Mouse (Mus musculus) neural tube, embryonic 13.5 days (tissue): ENCODE measurements around the gene Antxr2. TPM values are rescaled to one million over a fixed set of nuclear protein-coding genes. Genes with fewer than 3 reads are reported as not detected.

ENCODE experiments used
- ATAC-seq: fragments of 200-750 bp; cut with Nextera tagmentation; 2 replicates; pipeline ENCODE4 v1.8.0; 2017; ENCODE audit warnings: low read depth, mild to moderate bottlenecking, moderate TSS enrichment, moderate library complexity
- H3K27ac ChIP-seq: fragments of 300-500 bp; sonication (generic); replicated peaks from 2 replicates; pipeline ENCODE4 v1.5.1; 2015; ENCODE audit warnings: moderate library complexity, mild to moderate bottlenecking, inconsistent platforms
- H3K27me3 ChIP-seq: fragments of 300-500 bp; sonication (generic); 2 replicates; pipeline ENCODE4 v1.6.1; 2015; ENCODE audit warnings: mild to moderate bottlenecking, inconsistent platforms
- H3K36me3 ChIP-seq: fragments of 300-500 bp; sonication (generic); 2 replicates; pipeline ENCODE4 v1.6.1; 2015; ENCODE audit warnings: mild to moderate bottlenecking, inconsistent platforms
- H3K4me1 ChIP-seq: fragments of 300-500 bp; sonication (generic); replicated peaks from 2 replicates; pipeline ENCODE4 v1.6.1; 2015; ENCODE audit warnings: inconsistent platforms
- H3K4me2 ChIP-seq: fragments of 300-500 bp; sonication (generic); 2 replicates; pipeline ENCODE4 v1.6.1; 2015; ENCODE audit warnings: inconsistent platforms, mild to moderate bottlenecking, moderate library complexity
- H3K4me3 ChIP-seq: fragments of 300-500 bp; sonication (generic); 2 replicates; pipeline ENCODE4 v1.5.1; 2015; ENCODE audit warnings: mild to moderate bottlenecking, inconsistent platforms
- H3K9ac ChIP-seq: fragments of 300-500 bp; sonication (generic); 2 replicates; pipeline ENCODE4 v1.6.1; 2015; ENCODE audit warnings: moderate library complexity, mild to moderate bottlenecking, inconsistent platforms
- H3K9me3 ChIP-seq: fragments of 300-500 bp; sonication (generic); 2 replicates; pipeline ENCODE4 v1.6.1; 2016; ENCODE audit warnings: inconsistent platforms
- WGBS: fragments of 180-500 bp; shearing (Covaris S2); methylation state at CpG from one replicate; pipeline ENCODE4 v1.1.7; 2015; 5-methylcytosine and 5-hydroxymethylcytosine counted together
- polyA plus RNA-seq: library from polyadenylated mRNA; unstranded; fragments of >200 nt; fragmentation: Nextera tagmentation; extraction: Ambion mirVana; gene quantifications from 2 replicates; pipeline ENCODE4 v1.2.1, GENCODE M21; 2015

The Antxr2 gene
- polyA plus RNA-seq, 1 experiment from 2014 or later, result 13.8 TPM

GRCm38 (mm10) chr5:97980472-97980871 is 50.4 kb downstream of the Antxr2 start:
- Histone ChIP-seq H3K9me3 (no peaks in the 10 kb centered on the region), H3K4me3 (peak overlapping the region; percentile 17), H3K27me3 (no peaks in the 10 kb centered on the region), H3K27ac (0 out of 2 replicates have a peak overlapping the region, but pooled peaks have one; percentile 0), H3K4me1 (0 out of 2 replicates have a peak, but pooled peaks cover 6% of the 10 kb centered on the region), H3K9ac (peak overlapping the region; percentile 44; the same call in 1 of the 2 replicates), H3K36me3 (no peaks in the 10 kb centered on the region), H3K4me2 (peak overlapping the region; percentile 46)
- no peak for ATAC-seq
- 45% methylated on average over 14 of the region's 14 CpGs for WGBS

DNA sequence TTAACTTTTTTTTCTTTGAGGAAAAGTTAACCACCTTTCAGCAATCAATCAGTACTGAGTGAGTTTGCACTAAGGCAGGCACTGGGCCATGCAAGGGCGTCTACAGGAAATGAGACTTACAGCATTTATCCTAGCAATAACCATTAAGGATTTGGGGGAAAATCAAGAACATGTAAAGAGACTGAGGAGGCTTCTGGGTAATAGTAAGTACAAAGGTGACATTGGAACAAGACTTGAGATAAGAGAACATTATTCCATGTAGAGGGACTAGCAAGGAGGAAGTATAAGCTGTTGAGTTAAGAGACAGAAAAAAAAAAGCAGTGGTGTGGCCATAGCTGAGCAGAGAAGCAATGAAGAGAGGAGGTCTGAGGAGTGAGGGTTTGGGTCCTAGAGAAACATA is 57.5 kb downstream of the Antxr2 start:
- H3K27me3 ChIP-seq, result no peaks in the 10 kb centered on the region
- no peaks in the 10 kb centered on the region for H3K9me3 ChIP-seq
- H3K4me2 ChIP-seq, result no peak overlapping the region
- no peak for ATAC-seq
- no peaks in the 10 kb centered on the region for H3K4me1 ChIP-seq
- no peak overlapping the region for H3K4me3 ChIP-seq
- no peak overlapping the region for H3K27ac ChIP-seq
- no peaks in the 10 kb centered on the region; the same call in 1 of the 2 replicates for H3K36me3 ChIP-seq
- no peak overlapping the region for H3K9ac ChIP-seq
- WGBS, result 80% methylated on average over 1 of the region's 1 CpGs

- Histone ChIP-seq H3K9ac (no peak overlapping the region), H3K36me3 (no peaks in the 10 kb centered on the region; the same call in 1 of the 2 replicates), H3K9me3 (no peaks in the 10 kb centered on the region), H3K4me2 (no peak overlapping the region), H3K4me1 (no peaks in the 10 kb centered on the region), H3K4me3 (no peak overlapping the region), H3K27ac (no peak overlapping the region), H3K27me3 (no peaks in the 10 kb centered on the region)
- 71% methylated on average over 4 of the region's 4 CpGs for WGBS
- no peak for ATAC-seq
Observed at GRCm38 (mm10) chr5:97972029-97972428, 58.8 kb downstream of the Antxr2 start.

DNA sequence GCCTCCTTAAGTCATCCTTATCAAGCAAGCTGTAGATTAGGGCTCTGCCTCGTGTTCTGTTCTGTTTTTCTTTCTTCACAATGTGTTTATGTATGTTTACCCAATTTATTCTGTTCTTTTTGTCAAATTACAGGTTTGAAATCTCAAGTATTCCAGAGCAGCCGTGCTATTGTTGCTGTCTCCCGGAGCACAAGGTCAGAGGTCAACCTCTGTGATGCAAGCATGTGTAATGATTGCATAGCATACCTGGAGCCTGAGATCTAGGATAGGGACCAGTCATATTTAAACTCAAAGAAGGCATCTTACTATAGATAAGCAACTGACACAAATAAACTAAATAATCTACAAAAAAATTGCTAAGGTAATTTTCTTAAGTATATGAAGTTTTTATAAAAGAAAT is 59.6 kb downstream of the Antxr2 start:
- no peaks in the 10 kb centered on the region for H3K27me3 ChIP-seq
- ATAC-seq, result no peak
- H3K27ac ChIP-seq, result no peak overlapping the region
- 63% methylated on average over 3 of the region's 3 CpGs for WGBS
- H3K36me3 ChIP-seq, result no peaks in the 10 kb centered on the region; the same call in 1 of the 2 replicates
- H3K9me3 ChIP-seq, result no peaks in the 10 kb centered on the region
- no peak overlapping the region for H3K4me2 ChIP-seq
- H3K4me1 ChIP-seq, result no peaks in the 10 kb centered on the region
- H3K4me3 ChIP-seq, result no peak overlapping the region
- H3K9ac ChIP-seq, result no peak overlapping the region

GRCm38 (mm10) chr5:97967044-97967443 is 63.8 kb downstream of the Antxr2 start:
- Histone ChIP-seq H3K27me3 (no peaks in the 10 kb centered on the region), H3K9ac (no peak overlapping the region), H3K4me1 (no peaks in the 10 kb centered on the region), H3K9me3 (no peaks in the 10 kb centered on the region), H3K4me3 (no peak overlapping the region), H3K4me2 (no peak overlapping the region), H3K36me3 (no peaks in the 10 kb centered on the region), H3K27ac (no peak overlapping the region)
- no peak for ATAC-seq
- 86% methylated on average over 5 of the region's 5 CpGs for WGBS

GRCm38 (mm10) chr5:97966101-97966500 is 64.7 kb downstream of the Antxr2 start:
- no peaks in the 10 kb centered on the region for H3K27me3 ChIP-seq

DNA sequence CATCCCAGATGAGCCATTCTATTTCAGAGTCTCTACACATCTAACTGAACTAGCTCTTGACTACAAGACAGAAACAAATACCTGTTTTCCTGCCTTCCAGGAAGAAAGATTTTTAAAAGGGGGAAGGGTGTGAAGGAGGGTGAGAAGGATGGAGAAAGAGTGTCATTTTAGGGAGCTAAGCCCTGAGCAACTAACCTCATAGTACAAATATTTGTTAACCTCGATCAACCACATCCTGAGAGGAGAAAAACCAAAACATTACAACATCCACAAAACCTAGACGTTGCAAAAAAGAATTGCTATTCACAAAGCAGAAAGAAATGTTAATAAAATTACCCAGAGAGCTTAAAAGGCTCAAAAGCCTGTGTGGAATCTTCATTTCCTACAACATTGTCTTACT is 66.4 kb downstream of the Antxr2 start:
- 0 out of 2 replicates have a peak, but pooled peaks cover 4% of the 10 kb centered on the region for H3K36me3 ChIP-seq
- H3K4me1 ChIP-seq, result no peaks in the 10 kb centered on the region
- H3K9me3 ChIP-seq, result no peaks in the 10 kb centered on the region
- no peak overlapping the region for H3K4me2 ChIP-seq
- no peak for ATAC-seq
- no peak overlapping the region for H3K4me3 ChIP-seq
- no peak overlapping the region for H3K27ac ChIP-seq
- H3K9ac ChIP-seq, result no peak overlapping the region
- H3K27me3 ChIP-seq, result no peaks in the 10 kb centered on the region
- 84% methylated on average over 2 of the region's 2 CpGs for WGBS

More at GRCm38 (mm10) chr5:97966101-97966500, 64.7 kb downstream of the Antxr2 start:
- no peaks in the 10 kb centered on the region for H3K9me3 ChIP-seq
- no peak overlapping the region for H3K27ac ChIP-seq
- no peak overlapping the region for H3K4me2 ChIP-seq
- H3K36me3 ChIP-seq, result no peaks in the 10 kb centered on the region
- H3K4me3 ChIP-seq, result no peak overlapping the region
- no peaks in the 10 kb centered on the region for H3K4me1 ChIP-seq
- no peak for ATAC-seq
- H3K9ac ChIP-seq, result no peak overlapping the region

DNA sequence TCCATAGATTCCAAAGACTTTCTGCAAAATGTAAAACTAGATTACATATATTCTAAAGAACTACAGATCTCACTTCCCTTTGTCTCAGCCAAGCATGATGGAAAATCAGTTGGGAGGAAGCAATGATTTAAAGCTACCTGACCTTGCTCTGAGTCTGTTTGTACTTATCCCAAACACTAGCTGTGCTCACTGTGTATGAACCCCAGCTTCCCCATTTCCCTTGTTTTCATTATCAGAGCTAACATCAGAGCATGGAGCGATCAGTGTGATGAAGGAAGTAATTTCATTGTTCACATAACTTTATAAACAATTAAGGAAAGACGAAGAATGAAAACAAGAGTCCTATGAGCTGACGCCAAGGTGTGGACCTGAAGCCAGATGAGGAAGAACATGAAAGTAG is 68.3 kb downstream of the Antxr2 start:
- ATAC-seq, result no peak

DNA sequence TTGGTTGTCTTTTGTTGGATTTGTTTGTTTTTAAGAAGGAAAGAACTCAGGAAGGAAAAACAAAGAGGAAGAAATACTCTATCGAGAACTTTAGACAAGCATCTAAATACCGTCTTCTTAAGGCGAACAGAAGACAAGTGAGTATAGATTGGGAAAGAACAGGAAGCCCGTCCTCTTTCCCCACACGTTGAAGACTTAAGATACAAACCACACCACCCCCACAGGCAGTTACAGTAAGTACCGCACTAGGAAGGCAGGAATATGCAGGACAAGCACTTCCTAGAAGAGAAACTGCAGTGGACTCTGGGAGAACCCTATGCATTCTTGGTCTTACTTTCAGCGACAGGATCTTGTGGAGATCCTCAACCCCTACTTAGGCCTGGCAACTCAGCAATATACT is 69.1 kb downstream of the Antxr2 start:
- ATAC-seq, result no peak
- Histone ChIP-seq H3K9ac (no peak overlapping the region), H3K27ac (no peak overlapping the region), H3K4me3 (no peak overlapping the region), H3K27me3 (no peaks in the 10 kb centered on the region), H3K4me2 (no peak overlapping the region), H3K36me3 (0 out of 2 replicates have a peak, but pooled peaks cover 4% of the 10 kb centered on the region), H3K9me3 (no peaks in the 10 kb centered on the region), H3K4me1 (no peaks in the 10 kb centered on the region)
- WGBS, result 90% methylated on average over 7 of the region's 7 CpGs

More for the DNA sequence above, 68.3 kb downstream of the Antxr2 start:
- WGBS, result 83% methylated on average over 3 of the region's 3 CpGs
- Histone ChIP-seq H3K4me3 (no peak overlapping the region), H3K4me1 (no peaks in the 10 kb centered on the region), H3K9me3 (no peaks in the 10 kb centered on the region), H3K27ac (no peak overlapping the region), H3K36me3 (0 out of 2 replicates have a peak, but pooled peaks cover 4% of the 10 kb centered on the region), H3K27me3 (no peaks in the 10 kb centered on the region), H3K4me2 (no peak overlapping the region), H3K9ac (no peak overlapping the region)

GRCm38 (mm10) chr5:97959651-97960050 is 71.2 kb downstream of the Antxr2 start:
- no peak for ATAC-seq
- H3K4me1 ChIP-seq, result no peaks in the 10 kb centered on the region
- 0 out of 2 replicates have a peak, but pooled peaks cover 4% of the 10 kb centered on the region for H3K36me3 ChIP-seq
- H3K9me3 ChIP-seq, result no peaks in the 10 kb centered on the region
- H3K4me3 ChIP-seq, result no peak overlapping the region
- no peak overlapping the region for H3K27ac ChIP-seq
- WGBS, result 77% methylated on average over 2 of the region's 2 CpGs
- H3K9ac ChIP-seq, result no peak overlapping the region
- no peaks in the 10 kb centered on the region for H3K27me3 ChIP-seq
- H3K4me2 ChIP-seq, result no peak overlapping the region

- Histone ChIP-seq H3K9me3 (no peaks in the 10 kb centered on the region), H3K27me3 (no peaks in the 10 kb centered on the region), H3K4me1 (no peaks in the 10 kb centered on the region), H3K27ac (no peak overlapping the region), H3K9ac (no peak overlapping the region), H3K36me3 (0 out of 2 replicates have a peak, but pooled peaks cover 4% of the 10 kb centered on the region), H3K4me2 (no peak overlapping the region), H3K4me3 (no peak overlapping the region)
- WGBS, result 82% methylated on average over 3 of the region's 3 CpGs
- ATAC-seq, result no peak
Observed at GRCm38 (mm10) chr5:97959010-97959409, 71.8 kb downstream of the Antxr2 start.

- H3K9ac ChIP-seq, result no peak overlapping the region
- H3K4me3 ChIP-seq, result no peak overlapping the region
- no peak for ATAC-seq
- H3K4me2 ChIP-seq, result no peak overlapping the region
- no peaks in the 10 kb centered on the region for H3K9me3 ChIP-seq
- no peaks in the 10 kb centered on the region for H3K4me1 ChIP-seq
- 0 out of 2 replicates have a peak, but pooled peaks cover 4% of the 10 kb centered on the region for H3K36me3 ChIP-seq
- H3K27me3 ChIP-seq, result no peaks in the 10 kb centered on the region
- no peak overlapping the region for H3K27ac ChIP-seq
- 82% methylated on average over 5 of the region's 5 CpGs for WGBS
Observed at GRCm38 (mm10) chr5:97957501-97957900, 73.3 kb downstream of the Antxr2 start.

GRCm38 (mm10) chr5:97954193-97954772 is 76.6 kb downstream of the Antxr2 start:
- Histone ChIP-seq H3K27ac (no peak overlapping the region), H3K4me1 (no peaks in the 10 kb centered on the region), H3K9ac (no peak overlapping the region), H3K4me2 (no peak overlapping the region), H3K36me3 (no peaks in the 10 kb centered on the region), H3K27me3 (no peaks in the 10 kb centered on the region), H3K9me3 (no peaks in the 10 kb centered on the region), H3K4me3 (no peak overlapping the region)
- ATAC-seq, result no peak
- WGBS, result 78% methylated on average over 5 of the region's 5 CpGs
